Mouse (Mus musculus) heart, adult 2 months (tissue): ENCODE results near the gene 1700030K09Rik.

Experiments used
- CTCF ChIP-seq: fragments of 200-600 bp; IDR thresholded peaks from 2 replicates; pipeline ENCODE4 v1.8.1; 2022; ENCODE audit warnings: antibody characterized with exemption, mild to moderate bottlenecking, moderate library complexity
- POLR2A ChIP-seq: fragments of 200-500 bp; IDR thresholded peaks from 2 replicates; pipeline ENCODE4 v1.6.1; 2011; ENCODE audit warnings: mild to moderate bottlenecking, low read depth, low read length, control low read depth; ENCODE audit not compliant: insufficient read depth

GRCm38 (mm10) chr8:72499521-72500284 lies 56.0 kb downstream of the 1700030K09Rik start:
- TF ChIP-seq POLR2A: peak; percentile 36; the same call in 1 of the 2 replicates
- TF ChIP-seq CTCF: no peak
